Mouse (Mus musculus) C2C12 (cell line): Measurements from ENCODE around the gene Fign. TPM values are rescaled to one million over a fixed set of nuclear protein-coding genes. Genes with fewer than 3 reads are reported as not detected.

Experiments used
- H3K27me3 ChIP-seq: one replicate; pipeline ENCODE4 v1.6.1; 2011; ENCODE audit not compliant: control insufficient read depth, insufficient read depth, insufficient read length
- H3K36me3 ChIP-seq: one replicate; pipeline ENCODE4 v1.6.1; 2011; ENCODE audit not compliant: control insufficient read depth, insufficient read depth
- H3K4me3 ChIP-seq: one replicate; pipeline ENCODE4 v1.5.1; 2011; ENCODE audit warnings: mild to moderate bottlenecking, control low read depth; ENCODE audit not compliant: poor library complexity, insufficient read depth, severe bottlenecking
- H3K79me2 ChIP-seq: one replicate; pipeline ENCODE4 v1.6.1; 2011; ENCODE audit not compliant: control insufficient read depth, insufficient read depth
- H3K79me3 ChIP-seq: one replicate; pipeline ENCODE4 v1.6.1; 2011; ENCODE audit warnings: low read depth, control low read depth
- H3ac ChIP-seq: one replicate; pipeline ENCODE3; 2011; ENCODE audit warnings: low read depth; ENCODE audit not compliant: control insufficient read depth, insufficient read length
- CEBPB ChIP-seq: IDR thresholded peaks from one replicate; pipeline ENCODE4 v1.6.1; 2011; ENCODE audit warnings: low read depth, mild to moderate bottlenecking, control low read depth, moderate library complexity
- CTCF ChIP-seq: IDR thresholded peaks from one replicate; pipeline ENCODE4 v1.5.1; 2011; ENCODE audit not compliant: control insufficient read depth, insufficient read depth, insufficient read length
- FOSL1 ChIP-seq: IDR thresholded peaks from one replicate; pipeline ENCODE4 v1.8.0; 2011; ENCODE audit warnings: mild to moderate bottlenecking, low read length; ENCODE audit not compliant: poor library complexity, insufficient read depth, severe bottlenecking
- MAX ChIP-seq: IDR thresholded peaks from one replicate; pipeline ENCODE4 v1.6.1; 2011; ENCODE audit warnings: mild to moderate bottlenecking, control low read depth
- MYOD1 ChIP-seq: IDR thresholded peaks from one replicate; pipeline ENCODE4 v1.6.1; 2011; ENCODE audit warnings: low read depth; ENCODE audit not compliant: control insufficient read depth, insufficient read length
- MYOG ChIP-seq: IDR thresholded peaks from one replicate; pipeline ENCODE4 v1.6.1; 2011; ENCODE audit not compliant: control insufficient read depth, insufficient read length; ENCODE audit errors: extremely low read depth
- USF1 ChIP-seq: IDR thresholded peaks from one replicate; pipeline ENCODE4 v1.6.1; 2011; ENCODE audit warnings: low read depth, mild to moderate bottlenecking, control low read depth, moderate library complexity
- polyA plus RNA-seq: library from polyadenylated mRNA; unstranded; fragments of >200 nt; fragmentation: generic; extraction: Trizol; gene quantifications from one replicate; pipeline ENCODE4 v1.2.1, GENCODE M21; 2012; ENCODE audit warnings: missing spikeins

Fign gene
- polyA plus RNA-seq, 1 experiment = 0.08 TPM

DNA sequence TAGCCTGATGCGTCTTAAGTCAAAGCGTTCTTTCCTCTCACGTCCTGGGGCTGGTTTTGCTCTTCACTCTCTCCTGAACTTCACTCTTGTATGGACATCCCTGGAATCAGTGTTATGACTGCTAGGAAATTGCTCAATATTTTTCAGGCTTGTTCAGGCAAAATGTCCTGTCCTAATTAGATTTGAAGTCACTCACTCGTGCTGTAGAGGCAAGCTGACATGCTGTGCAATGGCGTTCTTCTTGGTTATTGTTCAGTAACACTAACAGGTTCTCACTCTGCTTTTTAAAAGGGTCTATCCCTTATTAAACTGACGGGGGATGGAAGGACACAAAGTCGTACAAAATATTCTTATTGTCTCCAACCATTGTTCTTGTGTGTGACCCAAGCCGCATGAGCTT, 10.2 kb upstream of the Fign start:
- Histone ChIP-seq H3K36me3 (no peaks in the 10 kb centered on the region), H3ac (no peak overlapping the region), H3K79me3 (no peaks in the 10 kb centered on the region), H3K27me3 (no peaks in the 10 kb centered on the region), H3K79me2 (no peaks in the 10 kb centered on the region), H3K4me3 (no peak overlapping the region)
- TF ChIP-seq MAX = no peak
- no peak for TF ChIP-seq CEBPB
- no peak for TF ChIP-seq FOSL1
- no peak for TF ChIP-seq MYOG
- no peak for TF ChIP-seq CTCF
- TF ChIP-seq USF1 = no peak
- TF ChIP-seq MYOD1 = no peak

DNA sequence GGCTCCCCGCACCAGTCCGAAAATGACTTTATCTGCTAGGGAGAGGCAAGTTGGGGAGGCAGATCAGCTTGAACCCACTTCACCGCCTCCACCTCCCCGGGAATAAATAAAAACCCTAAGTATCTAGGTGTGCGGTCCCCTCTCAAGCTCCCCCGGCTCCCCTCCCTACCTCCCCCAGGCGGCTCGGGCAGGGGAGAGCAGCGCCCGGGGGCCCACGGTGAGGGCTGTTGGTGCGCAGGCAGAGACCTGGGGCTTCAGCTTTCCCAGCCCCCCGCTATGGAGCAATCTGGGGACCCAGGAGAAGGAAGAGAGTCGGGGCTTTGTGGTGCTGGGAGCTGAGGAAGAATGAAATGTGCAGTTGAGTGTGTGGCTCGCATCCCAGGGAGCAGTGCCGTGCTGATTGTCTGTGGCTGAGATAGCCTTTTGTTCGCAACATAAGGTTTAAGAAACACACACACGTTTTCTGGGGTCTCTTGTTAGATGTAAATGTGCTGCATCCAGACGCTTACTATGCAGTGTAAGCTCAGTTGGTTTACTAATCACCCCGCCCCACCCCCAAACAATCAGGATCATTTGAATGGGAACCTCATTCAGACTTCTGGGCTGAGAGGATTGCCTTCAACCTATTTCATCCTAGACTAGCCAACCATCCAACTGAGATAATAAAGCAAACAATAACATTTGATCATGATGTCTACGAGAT, 931 bp upstream of the Fign start:
- TF ChIP-seq MAX (no peak), USF1 (no peak), MYOD1 (no peak), FOSL1 (no peak), CEBPB (no peak), MYOG (no peak), CTCF (no peak)
- Histone ChIP-seq H3ac (peak overlapping the region; percentile 52), H3K79me3 (no peaks in the 10 kb centered on the region), H3K27me3 (no peaks in the 10 kb centered on the region), H3K4me3 (no peak overlapping the region), H3K36me3 (no peaks in the 10 kb centered on the region), H3K79me2 (no peaks in the 10 kb centered on the region)

DNA sequence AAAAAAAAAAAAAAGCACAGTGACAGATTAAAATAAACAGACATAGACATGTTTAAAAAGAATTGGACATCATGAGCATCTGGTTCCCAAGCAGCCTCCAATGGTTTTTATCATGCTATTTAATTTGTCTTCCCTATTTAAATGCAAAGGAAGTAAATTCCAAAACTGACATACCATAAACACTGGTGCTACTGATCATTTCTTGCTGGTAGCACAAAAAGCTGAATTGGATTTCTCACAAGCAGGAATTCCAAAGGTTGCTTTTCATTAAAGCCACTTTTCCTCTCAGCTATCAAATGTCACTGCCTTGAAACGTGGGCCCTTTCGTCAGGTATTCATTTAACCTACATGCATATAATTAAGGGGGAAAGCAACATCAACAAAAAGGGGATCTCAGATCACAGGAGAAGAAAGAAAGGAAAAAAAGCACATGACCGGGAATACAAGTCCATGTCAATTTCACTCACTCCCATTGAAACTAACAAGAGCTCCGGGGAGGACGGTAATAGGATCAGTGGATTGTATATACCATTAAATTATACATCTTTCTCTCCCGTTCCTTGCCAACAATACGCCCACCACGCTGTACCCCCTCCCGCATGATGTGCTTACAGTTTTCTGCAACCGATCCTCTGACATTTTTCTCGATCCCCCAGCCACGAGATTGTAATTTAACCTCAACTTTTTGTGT, 972 bp downstream of the Fign start:
- TF ChIP-seq MYOD1 (no peak), USF1 (no peak), MAX (no peak), CTCF (no peak), CEBPB (no peak), MYOG (no peak), FOSL1 (no peak)
- Histone ChIP-seq H3K27me3 (no peaks in the 10 kb centered on the region), H3ac (no peak overlapping the region), H3K4me3 (no peak overlapping the region), H3K36me3 (no peaks in the 10 kb centered on the region), H3K79me2 (no peaks in the 10 kb centered on the region), H3K79me3 (no peaks in the 10 kb centered on the region)

DNA sequence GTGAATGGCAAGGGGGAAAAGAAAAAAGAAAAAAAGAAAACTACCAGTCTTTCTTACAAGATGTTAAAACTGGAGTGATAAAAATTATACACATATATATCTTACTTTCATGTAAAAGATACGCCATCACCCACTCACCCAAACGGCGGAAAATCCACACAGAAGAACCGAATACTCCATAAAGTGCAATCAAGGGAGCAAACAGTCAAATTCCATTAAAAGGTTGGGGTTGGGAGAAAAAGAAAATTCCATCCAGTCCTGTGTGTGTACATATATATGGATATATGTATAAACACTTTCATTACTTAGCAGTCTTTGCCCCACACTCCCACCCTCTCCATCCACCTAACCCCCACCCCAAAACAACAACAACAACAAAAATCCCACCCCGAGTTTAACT, 1.7 kb downstream of the Fign start:
- Histone ChIP-seq H3K4me3 (no peak overlapping the region), H3K79me2 (no peaks in the 10 kb centered on the region), H3K36me3 (no peaks in the 10 kb centered on the region), H3K27me3 (no peaks in the 10 kb centered on the region), H3ac (no peak overlapping the region), H3K79me3 (no peaks in the 10 kb centered on the region)
- TF ChIP-seq MYOD1 (no peak), CEBPB (no peak), MYOG (no peak), MAX (no peak), USF1 (no peak), FOSL1 (no peak), CTCF (no peak)

DNA sequence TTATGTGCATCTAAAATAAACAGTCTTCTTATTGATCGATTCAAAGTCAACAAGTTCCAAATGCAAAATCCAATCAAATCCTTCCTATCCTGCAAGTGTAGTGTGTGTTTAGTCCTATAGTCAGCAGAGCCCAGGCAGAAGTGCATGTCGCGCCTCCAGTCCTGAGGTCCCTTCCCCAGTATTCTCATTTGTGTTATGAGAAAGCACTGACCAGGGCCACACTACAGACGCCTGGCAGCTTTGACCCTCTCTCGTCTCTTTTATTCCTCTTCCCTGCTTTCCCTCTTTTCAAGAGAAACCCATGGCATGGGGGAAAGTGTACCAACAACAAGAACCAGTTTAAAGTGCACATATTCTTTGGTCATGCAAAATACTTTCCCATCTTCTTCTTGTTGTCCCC, 2.3 kb downstream of the Fign start:
- no peaks in the 10 kb centered on the region for H3K79me3 ChIP-seq
- no peaks in the 10 kb centered on the region for H3K36me3 ChIP-seq
- TF ChIP-seq MYOG = no peak
- TF ChIP-seq CTCF = no peak
- TF ChIP-seq USF1 = no peak
- TF ChIP-seq FOSL1 = no peak
- TF ChIP-seq MAX = no peak
- H3ac ChIP-seq = no peak overlapping the region
- no peaks in the 10 kb centered on the region for H3K27me3 ChIP-seq
- H3K4me3 ChIP-seq = no peak overlapping the region
- H3K79me2 ChIP-seq = no peaks in the 10 kb centered on the region

DNA sequence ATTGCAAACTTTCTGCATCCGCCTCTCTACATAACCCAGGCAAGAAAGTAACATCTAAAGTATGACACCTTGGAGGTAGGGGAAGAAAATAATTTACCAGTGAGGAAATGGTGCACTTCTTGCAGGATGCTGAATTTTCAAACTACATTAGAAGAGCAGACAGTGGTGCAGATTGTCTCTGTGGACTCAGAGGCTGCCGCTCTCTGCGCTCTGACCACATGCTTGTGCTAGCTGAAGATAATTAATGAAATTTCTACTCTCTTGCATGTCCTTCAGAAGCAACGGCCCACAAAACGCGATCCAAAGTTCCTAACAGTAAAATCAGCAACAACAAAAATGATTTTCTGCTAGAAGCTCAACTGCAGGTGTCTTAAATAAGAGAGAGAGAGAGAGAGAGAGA, 4.8 kb downstream of the Fign start:
- no peak overlapping the region for H3K4me3 ChIP-seq
- H3K36me3 ChIP-seq = no peaks in the 10 kb centered on the region
- no peaks in the 10 kb centered on the region for H3K79me2 ChIP-seq
- TF ChIP-seq CEBPB (no peak), FOSL1 (no peak), CTCF (no peak), MAX (no peak), MYOD1 (no peak), MYOG (no peak), USF1 (no peak)
- H3K79me3 ChIP-seq = no peaks in the 10 kb centered on the region
- H3K27me3 ChIP-seq = no peaks in the 10 kb centered on the region
- no peak overlapping the region for H3ac ChIP-seq
